8 mouse cellular contexts compared by ENCODE assay signal in genomic region chr6:72787322-72787947, GRCm38 (mm10). TPM values are rescaled to one million over a fixed set of nuclear protein-coding genes. Genes with fewer than 3 reads are reported as not detected.
A peak's percentile ranks its signal among the peaks of the same experiment; 100 is the strongest.
DNase-seq lines count a peak whose midpoint lies in the region; ATAC-seq and TF ChIP-seq lines count a peak whose summit lies in the region.

No protein-coding gene starts in this region.

- peaks cover 18% of the 10 kb centered on the region for H3K4me1 ChIP-seq in heart, embryonic 13.5 days
- peaks cover 24% of the 10 kb centered on the region for H3K4me1 ChIP-seq in limb, embryonic 10.5 days

- ATAC-seq in heart, embryonic 13.5 days (ENCODE audit: extremely low read depth, insufficient number of reproducible peaks, low FRiP score, low TSS enrichment) = no peak

- intact Hi-C loops in left cerebral cortex, adult 2 months (cut with DNase I) = no loop called here

- H3K36me3 ChIP-seq in heart, embryonic 13.5 days = peaks cover 21% of the 10 kb centered on the region
- H3K36me3 ChIP-seq in limb, embryonic 10.5 days = peaks cover 41% of the 10 kb centered on the region

- peak overlapping the region; percentile 92 for H3K4me2 ChIP-seq in heart, embryonic 13.5 days

- peak overlapping the region; percentile 96 for H3K9ac ChIP-seq in heart, embryonic 13.5 days

- no peak for DNase-seq in left cerebral cortex, adult 2 months (ENCODE audit: extremely low spot score in 1 of 2, low spot score in 2 of 2)
- DNase-seq in left cerebral cortex, adult 18-20 months (ENCODE audit: low spot score in 2 of 2) = no peak
- DNase-seq in limb, embryonic 10.5 days (ENCODE audit: low spot score) = no peak
- peak; percentile 41 for DNase-seq in neural tube, embryonic 10.5 days (ENCODE audit: extremely low spot score, low spot score)
- no peak for DNase-seq in spleen, postnatal 10 days (ENCODE audit: low spot score in 2 of 2)
- no peak for DNase-seq in spleen, postnatal 4 days (ENCODE audit: low spot score in 2 of 2)
- no peak for DNase-seq in urinary bladder, postnatal 25 days (ENCODE audit: low spot score)

- no peaks in the 10 kb centered on the region for H3K9me3 ChIP-seq in heart, embryonic 13.5 days
- H3K9me3 ChIP-seq in limb, embryonic 10.5 days (replicated peaks) = no peaks in the 10 kb centered on the region

- TF ChIP-seq CTCF in left cerebral cortex, adult 2 months (IDR thresholded peaks at IDR 0.05) = no peak

- H3K4me3 ChIP-seq in left cerebral cortex, adult 2 months = peak overlapping the region; percentile 45; the same call in 1 of the 2 replicates
- H3K4me3 ChIP-seq in heart, embryonic 13.5 days = peak overlapping the region; percentile 80
- peak overlapping the region; percentile 86 for H3K4me3 ChIP-seq in limb, embryonic 10.5 days

- WGBS in heart, embryonic 13.5 days = 17% methylated on average over 19 of the region's 19 CpGs
- WGBS in limb, embryonic 10.5 days = 2% methylated on average over 19 of the region's 19 CpGs

- no peak overlapping the region; the same call in 1 of the 2 replicates for H3K27ac ChIP-seq in left cerebral cortex, adult 2 months
- H3K27ac ChIP-seq in heart, embryonic 13.5 days (replicated peaks) = peak overlapping the region; percentile 91
- H3K27ac ChIP-seq in limb, embryonic 10.5 days = peak overlapping the region; percentile 97

- H3K27me3 ChIP-seq in heart, embryonic 13.5 days (replicated peaks) = 0 out of 2 replicates have a peak, but pooled peaks cover 7% of the 10 kb centered on the region
- H3K27me3 ChIP-seq in limb, embryonic 10.5 days (ENCODE audit: low read depth, poor library complexity, severe bottlenecking) = no peaks in the 10 kb centered on the region

RNA-seq across cellular contexts. Expression of gene Tcf7l1, which starts 1.6 kb away (rescaled TPM):
- 1 to 10 TPM; 2.9 to 3.8 TPM for total RNA-seq in left cerebral cortex, adult 2 months (2021)
- 1 to 10 TPM; 3.0 to 3.4 TPM for total RNA-seq in left cerebral cortex, adult 18-20 months (2021)
- polyA plus RNA-seq in heart, embryonic 13.5 days (2015; fragmentation: Nextera tagmentation; extraction: Ambion mirVana) = 13.2 and 16.1 TPM in 2 replicates
- 36.3 and 40.0 TPM in 2 replicates for polyA plus RNA-seq in limb, embryonic 10.5 days (2016; fragmentation: Nextera tagmentation; extraction: Ambion mirVana)
